Mouse (Mus musculus): ENCODE data around the gene Cped1. TPM values are rescaled to one million over a fixed set of nuclear protein-coding genes. Genes with fewer than 3 reads are reported as not detected.
"Not testable (repeated sequence)": the region's sequence is repeated elsewhere in the genome, so short reads cannot be mapped to it uniquely, and the experiment has no call there.

Cped1 gene
- polyA plus RNA-seq, 1 experiment from 2014 or later = 11.0 TPM

- WGBS = 51% methylated on average over 8 of the region's 8 CpGs
- H3K27ac ChIP-seq (ENCODE audit: low read depth, low read length) = no peak overlapping the region
- no peak overlapping the region for H3K9ac ChIP-seq (ENCODE audit: low read depth, low read length)
- no peaks in the 10 kb centered on the region for H3K27me3 ChIP-seq (replicated peaks; ENCODE audit: control insufficient read depth, insufficient read depth, low read length)
- no peaks in the 10 kb centered on the region for H3K36me3 ChIP-seq (ENCODE audit: control insufficient read depth, insufficient read depth)
- no peaks in the 10 kb centered on the region for H3K4me1 ChIP-seq (replicated peaks; ENCODE audit: control insufficient read depth, insufficient read depth, low read length)
- no peak for TF ChIP-seq CTCF (IDR thresholded peaks at IDR 0.05; ENCODE audit: low read depth)
- no peak for ATAC-seq
- no peak overlapping the region for H3K4me3 ChIP-seq (ENCODE audit: low read depth, low read length)
- no peaks in the 10 kb centered on the region for H3K9me3 ChIP-seq (ENCODE audit: control insufficient read depth)
- H3K4me2 ChIP-seq (replicated peaks; ENCODE audit: low read depth) = no peak overlapping the region
Measured at GRCm38 (mm10) chr6:22104211-22104610, 118.5 kb downstream of the Cped1 start.

- Histone ChIP-seq H3K36me3 (ENCODE audit: control insufficient read depth, insufficient read depth) (no peaks in the 10 kb centered on the region), H3K9ac (ENCODE audit: low read depth, low read length) (no peak overlapping the region), H3K9me3 (ENCODE audit: control insufficient read depth) (no peaks in the 10 kb centered on the region), H3K27ac (ENCODE audit: low read depth, low read length) (no peak overlapping the region), H3K27me3 (replicated peaks; ENCODE audit: control insufficient read depth, insufficient read depth, low read length) (no peaks in the 10 kb centered on the region), H3K4me2 (replicated peaks; ENCODE audit: low read depth) (no peak overlapping the region), H3K4me3 (ENCODE audit: low read depth, low read length) (no peak overlapping the region), H3K4me1 (replicated peaks; ENCODE audit: control insufficient read depth, insufficient read depth, low read length) (no peaks in the 10 kb centered on the region)
- WGBS = 47% methylated on average over 6 of the region's 6 CpGs
- no peak for ATAC-seq
- TF ChIP-seq CTCF (IDR thresholded peaks at IDR 0.05; ENCODE audit: low read depth) = no peak
Measured at GRCm38 (mm10) chr6:22114079-22114478, 128.4 kb downstream of the Cped1 start.

- H3K4me2 ChIP-seq (replicated peaks; ENCODE audit: low read depth) = no peak overlapping the region
- H3K9ac ChIP-seq (ENCODE audit: low read depth, low read length) = no peak overlapping the region
- no peaks in the 10 kb centered on the region for H3K9me3 ChIP-seq (ENCODE audit: control insufficient read depth)
- no peak overlapping the region for H3K4me3 ChIP-seq (ENCODE audit: low read depth, low read length)
- ATAC-seq = no peak
- H3K4me1 ChIP-seq (replicated peaks; ENCODE audit: control insufficient read depth, insufficient read depth, low read length) = no peaks in the 10 kb centered on the region
- no peaks in the 10 kb centered on the region for H3K27me3 ChIP-seq (replicated peaks; ENCODE audit: control insufficient read depth, insufficient read depth, low read length)
- TF ChIP-seq CTCF (IDR thresholded peaks at IDR 0.05; ENCODE audit: low read depth) = no peak
- no peaks in the 10 kb centered on the region for H3K36me3 ChIP-seq (ENCODE audit: control insufficient read depth, insufficient read depth)
- WGBS = 87% methylated on average over 1 of the region's 1 CpGs
- no peak overlapping the region for H3K27ac ChIP-seq (ENCODE audit: low read depth, low read length)
Measured at GRCm38 (mm10) chr6:22116679-22117078, 131.0 kb downstream of the Cped1 start.

- no peaks in the 10 kb centered on the region for H3K36me3 ChIP-seq (ENCODE audit: control insufficient read depth, insufficient read depth)
- TF ChIP-seq CTCF (IDR thresholded peaks at IDR 0.05; ENCODE audit: low read depth) = peak; percentile 85
- no peak for ATAC-seq
- H3K9me3 ChIP-seq (ENCODE audit: control insufficient read depth) = no peaks in the 10 kb centered on the region
- WGBS = 40% methylated on average over 12 of the region's 12 CpGs
- no peak overlapping the region for H3K27ac ChIP-seq (ENCODE audit: low read depth, low read length)
- no peak overlapping the region for H3K4me3 ChIP-seq (ENCODE audit: low read depth, low read length)
- H3K27me3 ChIP-seq (replicated peaks; ENCODE audit: control insufficient read depth, insufficient read depth, low read length) = no peaks in the 10 kb centered on the region
- no peaks in the 10 kb centered on the region for H3K4me1 ChIP-seq (replicated peaks; ENCODE audit: control insufficient read depth, insufficient read depth, low read length)
- H3K9ac ChIP-seq (ENCODE audit: low read depth, low read length) = no peak overlapping the region
- no peak overlapping the region for H3K4me2 ChIP-seq (replicated peaks; ENCODE audit: low read depth)
Measured at GRCm38 (mm10) chr6:22122080-22122479, 136.4 kb downstream of the Cped1 start.

- H3K27me3 ChIP-seq (replicated peaks; ENCODE audit: control insufficient read depth, insufficient read depth, low read length) = no peaks in the 10 kb centered on the region
- no peak overlapping the region for H3K4me3 ChIP-seq (ENCODE audit: low read depth, low read length)
- no peak overlapping the region for H3K9ac ChIP-seq (ENCODE audit: low read depth, low read length)
- H3K36me3 ChIP-seq (ENCODE audit: control insufficient read depth, insufficient read depth) = no peaks in the 10 kb centered on the region
- no peak for TF ChIP-seq CTCF (IDR thresholded peaks at IDR 0.05; ENCODE audit: low read depth)
- H3K4me1 ChIP-seq (replicated peaks; ENCODE audit: control insufficient read depth, insufficient read depth, low read length) = no peaks in the 10 kb centered on the region
- H3K27ac ChIP-seq (ENCODE audit: low read depth, low read length) = no peak overlapping the region
- H3K9me3 ChIP-seq (ENCODE audit: control insufficient read depth) = no peaks in the 10 kb centered on the region
- WGBS = 92% methylated on average over 1 of the region's 1 CpGs
- no peak for ATAC-seq
- H3K4me2 ChIP-seq (replicated peaks; ENCODE audit: low read depth) = no peak overlapping the region
Measured at GRCm38 (mm10) chr6:22122693-22123092, 137.0 kb downstream of the Cped1 start.

GRCm38 (mm10) chr6:22123332-22123731 lies 137.6 kb downstream of the Cped1 start:
- no peak for TF ChIP-seq CTCF (IDR thresholded peaks at IDR 0.05; ENCODE audit: low read depth)
- Histone ChIP-seq H3K27me3 (replicated peaks; ENCODE audit: control insufficient read depth, insufficient read depth, low read length) (no peaks in the 10 kb centered on the region), H3K36me3 (ENCODE audit: control insufficient read depth, insufficient read depth) (no peaks in the 10 kb centered on the region), H3K4me2 (replicated peaks; ENCODE audit: low read depth) (no peak overlapping the region), H3K4me1 (replicated peaks; ENCODE audit: control insufficient read depth, insufficient read depth, low read length) (no peaks in the 10 kb centered on the region), H3K27ac (ENCODE audit: low read depth, low read length) (no peak overlapping the region), H3K4me3 (ENCODE audit: low read depth, low read length) (no peak overlapping the region), H3K9ac (ENCODE audit: low read depth, low read length) (no peak overlapping the region), H3K9me3 (ENCODE audit: control insufficient read depth) (no peaks in the 10 kb centered on the region)
- no peak for ATAC-seq
- 66% methylated on average over 3 of the region's 3 CpGs for WGBS

- H3K9me3 ChIP-seq (ENCODE audit: control insufficient read depth); H3K4me3 ChIP-seq (ENCODE audit: low read depth, low read length); H3K27ac ChIP-seq (ENCODE audit: low read depth, low read length); H3K4me2 ChIP-seq (replicated peaks; ENCODE audit: low read depth); ATAC-seq; H3K27me3 ChIP-seq (replicated peaks; ENCODE audit: control insufficient read depth, insufficient read depth, low read length); H3K36me3 ChIP-seq (ENCODE audit: control insufficient read depth, insufficient read depth); H3K4me1 ChIP-seq (replicated peaks; ENCODE audit: control insufficient read depth, insufficient read depth, low read length); H3K9ac ChIP-seq (ENCODE audit: low read depth, low read length): not testable (repeated sequence)
- WGBS = 88% methylated on average over 24 of the region's 31 CpGs
Measured at GRCm38 (mm10) chr6:22124575-22125330, 139.0 kb downstream of the Cped1 start.

All from intestine, postnatal 0 days (tissue).